Mouse (Mus musculus) bone marrow macrophage, adult 2 months (primary cell): Measurements from ENCODE around the gene Mef2d.

Experiments
- CTCF ChIP-seq: IDR thresholded peaks from 2 replicates; pipeline ENCODE4 v1.5.1; 2012; ENCODE audit warnings: low read depth, mild to moderate bottlenecking, low read length, moderate library complexity
- POLR2A ChIP-seq: IDR thresholded peaks from 2 replicates; pipeline ENCODE4 v1.6.1; 2012; ENCODE audit warnings: mild to moderate bottlenecking, low read depth, low read length, borderline replicate concordance

- no peak for TF ChIP-seq POLR2A
- no peak for TF ChIP-seq CTCF
Observed at GRCm38 (mm10) chr3:88143961-88144486, 1.9 kb downstream of the Mef2d start.
